Mouse (Mus musculus): Measurements from ENCODE around the gene Fasn.
"Not testable (repeated sequence)": the region's sequence is repeated elsewhere in the genome, so short reads cannot be mapped to it uniquely, and the experiment has no call there.

Gene Fasn

DNA sequence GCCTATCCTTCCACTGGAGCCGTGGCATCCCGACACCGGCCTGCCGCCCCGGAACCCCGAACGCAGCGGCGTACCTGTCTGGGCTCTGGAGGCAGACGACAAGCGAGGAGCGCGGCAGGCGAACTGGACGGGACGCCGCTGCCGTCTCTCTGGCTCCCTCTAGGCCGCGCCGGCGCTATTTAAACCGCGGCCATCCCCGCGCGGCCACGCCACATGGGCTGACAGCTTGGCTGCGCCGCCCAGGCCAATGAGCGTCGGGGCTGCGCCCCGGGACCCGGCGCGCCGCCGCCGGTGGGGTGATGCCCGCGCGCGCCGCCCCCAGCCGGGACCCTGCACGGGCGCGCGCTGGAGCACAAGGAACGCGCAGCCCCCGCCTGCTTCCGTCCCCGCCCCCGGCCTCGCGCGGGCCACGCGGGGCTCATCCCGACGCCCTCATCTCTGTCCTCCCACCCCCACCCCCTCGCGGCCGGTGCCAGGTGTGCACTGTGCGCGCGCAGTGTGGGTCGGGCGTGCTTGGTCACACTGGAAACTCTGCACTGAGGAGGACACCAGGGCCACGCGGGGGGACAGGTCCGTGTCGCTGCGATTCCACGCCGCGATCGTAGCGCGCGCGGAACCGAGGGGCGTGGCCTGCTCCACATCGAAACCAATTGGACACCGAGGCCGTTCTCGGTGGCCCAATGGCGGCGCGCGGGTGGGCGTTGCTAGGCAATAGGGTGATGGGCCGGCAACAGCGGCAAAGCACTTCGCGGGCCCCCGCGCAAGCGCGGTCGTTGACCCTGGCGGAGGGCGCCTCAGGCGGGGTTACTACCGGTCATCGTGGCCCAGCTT is at the start of gene Fasn:
Fasn (minus strand) TSS at position 592 of the 831 bp plus-strand sequence.
- DNase-seq (ENCODE audit: low read depth): peak; percentile 98

DNA sequence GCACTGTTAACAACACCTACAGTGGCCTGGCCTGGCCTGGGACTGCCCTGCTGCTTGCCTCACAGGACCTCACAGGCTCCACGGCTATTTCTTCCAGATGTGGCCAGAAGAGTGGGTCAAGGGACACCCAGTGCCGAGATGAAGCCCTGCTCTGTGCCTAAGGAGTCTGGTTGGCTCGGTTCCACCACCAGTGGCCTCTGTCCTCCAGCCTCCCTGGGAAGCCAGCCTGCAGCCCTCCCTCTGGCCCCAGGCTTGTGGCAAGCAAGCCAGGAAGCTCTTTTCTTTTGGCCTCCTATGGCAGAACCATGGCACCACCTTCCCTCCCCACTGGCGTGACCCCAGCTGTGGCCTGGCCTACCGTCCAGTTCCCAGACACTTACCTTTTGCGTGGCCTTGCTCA is 48.9 kb upstream of the Fasn start:
- peak; percentile 8 for DNase-seq (ENCODE audit: low read depth)

DNA sequence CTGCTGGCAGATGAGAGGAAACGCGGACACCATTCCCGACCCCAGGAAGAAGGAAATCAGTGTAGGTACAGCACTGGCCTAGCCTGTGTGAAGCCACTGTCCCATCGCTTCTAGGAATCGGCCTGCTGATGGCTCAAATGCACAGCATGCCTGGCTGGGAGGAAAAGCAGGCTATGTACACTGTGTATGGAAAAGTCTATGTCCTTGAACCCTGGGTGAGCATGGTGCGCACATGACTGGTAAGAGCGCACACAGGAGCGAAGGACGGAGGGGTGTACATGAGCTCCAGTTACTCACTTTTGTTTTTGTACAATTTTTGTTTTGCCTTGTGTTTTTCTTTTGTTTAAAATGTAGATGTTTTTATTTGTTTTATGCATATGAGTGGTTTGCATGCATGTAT is 47.2 kb upstream of the Fasn start:
- no peak for DNase-seq (ENCODE audit: low read depth)

- DNase-seq (ENCODE audit: low read depth): no peak
Observed at GRCm38 (mm10) chr11:120865816-120866215, 41.5 kb upstream of the Fasn start.

DNA sequence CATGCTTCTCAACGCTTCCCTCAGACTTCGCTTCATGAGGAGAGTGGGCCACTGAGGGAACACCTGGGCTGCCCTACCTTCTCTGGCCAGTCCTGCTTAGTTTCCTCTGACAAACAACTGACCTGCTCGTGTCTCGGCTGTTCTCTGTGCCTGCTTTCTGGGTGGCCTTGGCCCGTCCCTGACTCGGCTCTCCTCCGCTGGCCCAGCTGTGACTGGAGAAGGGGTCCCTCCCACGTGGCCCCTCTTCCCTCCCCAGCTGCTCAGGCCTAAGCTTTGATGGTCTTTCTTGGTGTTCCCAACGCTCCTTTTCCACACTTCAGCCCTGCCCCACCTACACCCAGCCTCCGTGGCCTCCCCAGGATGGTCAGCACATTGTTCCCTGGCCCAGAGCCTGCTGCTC is 38.5 kb upstream of the Fasn start:
- no peak for DNase-seq (ENCODE audit: low read depth)

- not testable (repeated sequence) for DNase-seq (ENCODE audit: low read depth)
Observed at GRCm38 (mm10) chr11:120855938-120856337, 31.6 kb upstream of the Fasn start.

DNA sequence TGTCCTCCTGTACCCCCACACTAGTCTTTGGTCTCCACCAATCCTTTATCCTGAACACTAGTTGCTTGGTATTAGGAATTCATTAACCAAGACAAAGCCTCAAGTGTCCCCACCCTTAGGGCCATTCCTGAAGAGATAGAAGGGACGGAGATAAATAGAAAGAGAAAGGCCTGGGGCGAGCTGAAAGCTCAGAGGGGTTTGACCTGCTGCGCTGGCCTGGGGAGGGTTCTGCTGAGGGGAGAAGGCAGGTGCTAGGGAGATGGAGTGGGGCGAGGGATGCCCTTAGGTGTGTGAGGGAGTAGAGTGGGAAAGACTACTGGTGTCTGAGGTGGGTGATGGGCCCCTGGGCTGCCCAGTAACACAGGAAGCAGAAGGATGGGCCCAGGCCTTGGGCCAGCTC is 29.4 kb upstream of the Fasn start:
- DNase-seq (ENCODE audit: low read depth): no peak

DNA sequence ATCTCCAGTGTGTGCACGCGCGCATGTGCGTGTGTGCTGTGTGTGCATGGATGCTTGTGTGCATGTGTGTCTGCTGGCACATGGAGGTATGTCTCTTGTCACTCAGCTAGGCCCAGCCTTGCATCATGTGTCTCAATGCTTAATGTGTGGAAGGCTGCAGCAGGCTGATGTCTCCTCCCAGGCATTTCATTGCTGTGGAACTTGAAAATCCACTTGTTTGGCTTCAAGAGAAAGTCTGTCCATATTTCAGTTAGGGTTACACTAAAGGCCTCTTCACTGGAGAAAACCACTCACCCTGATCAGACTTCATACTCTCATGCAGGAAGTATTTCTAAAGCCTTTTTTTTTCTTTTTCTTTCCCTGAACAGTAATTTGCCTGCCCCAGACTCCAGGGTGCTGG is 28.8 kb upstream of the Fasn start:
- DNase-seq (ENCODE audit: low read depth): no peak

GRCm38 (mm10) chr11:120852083-120852935 is 28.0 kb upstream of the Fasn start:
- DNase-seq (ENCODE audit: low read depth): peak; percentile 26

DNA sequence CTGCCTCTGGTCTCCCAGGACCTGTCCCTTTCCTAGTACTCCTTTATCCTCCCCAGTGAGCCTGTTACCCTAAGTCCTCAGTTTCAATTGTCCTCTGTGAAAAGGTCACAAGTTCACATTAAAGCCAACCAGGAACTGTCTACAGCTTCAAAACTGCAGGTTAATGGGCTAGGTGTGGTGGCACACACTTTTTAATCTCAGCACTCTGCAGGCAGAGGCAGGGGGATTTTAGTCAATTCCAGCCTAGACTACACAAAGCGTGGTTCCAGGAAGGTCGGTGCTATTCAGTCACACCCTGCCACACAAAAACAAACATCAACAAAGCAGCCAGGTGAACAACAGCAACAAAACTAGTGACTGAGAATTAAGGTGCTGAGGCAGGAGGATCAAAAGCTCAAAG is 27.2 kb upstream of the Fasn start:
- no peak for DNase-seq (ENCODE audit: low read depth)

DNA sequence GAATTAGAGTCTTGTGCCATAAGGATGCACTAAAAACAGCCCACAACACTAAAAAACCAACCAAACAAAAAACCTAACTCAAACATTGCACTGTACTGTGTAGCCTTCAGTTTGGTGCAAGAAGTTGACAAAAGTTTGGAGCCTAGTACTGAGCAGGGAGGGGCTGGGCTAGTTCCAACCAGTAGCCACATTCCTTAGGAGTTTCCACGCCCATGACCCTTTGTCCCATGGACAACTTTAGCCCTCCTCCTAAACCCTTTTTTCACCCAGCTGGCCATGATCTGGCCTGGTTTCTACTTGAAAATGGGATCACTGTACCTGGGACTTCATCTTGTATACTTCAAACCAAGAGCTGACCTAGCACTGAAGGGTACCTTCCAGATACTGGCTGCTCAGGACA is 26.8 kb upstream of the Fasn start:
- peak; percentile 33 for DNase-seq (ENCODE audit: low read depth)

DNA sequence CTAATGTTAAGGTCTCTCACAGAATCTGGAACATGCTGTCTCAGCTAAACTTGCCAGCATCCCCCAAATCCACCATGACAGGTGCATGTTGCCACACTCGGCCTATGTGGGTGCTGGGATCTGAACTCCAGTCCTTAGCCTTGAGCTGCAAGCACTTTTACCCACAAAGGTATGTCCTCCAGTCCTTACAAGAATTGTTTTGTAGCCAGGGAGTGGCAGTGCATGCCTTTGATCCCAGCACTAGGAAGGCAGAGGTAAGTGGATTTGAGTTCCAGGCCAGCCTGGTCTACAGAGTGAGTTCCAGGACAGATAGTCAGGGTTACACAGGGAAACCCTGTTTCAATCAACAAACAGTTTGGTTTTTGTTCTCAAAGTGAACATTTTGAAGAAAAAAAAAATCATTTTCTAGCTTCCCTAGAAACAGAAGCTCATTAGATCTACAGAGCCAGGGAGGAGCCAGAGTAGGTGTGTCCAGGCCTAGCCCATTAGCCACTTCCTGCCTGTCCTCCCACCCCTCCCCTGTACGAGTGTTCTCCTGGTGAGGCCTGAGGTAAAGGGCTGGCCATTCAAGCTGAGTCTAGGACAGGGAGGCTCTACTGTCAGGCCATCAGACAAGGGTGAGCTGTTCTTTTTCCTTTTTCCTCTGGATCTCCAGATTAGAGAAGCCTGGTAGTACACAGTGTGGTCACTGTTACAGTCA is 26.1 kb upstream of the Fasn start:
- peak; percentile 9 for DNase-seq (ENCODE audit: low read depth)

DNA sequence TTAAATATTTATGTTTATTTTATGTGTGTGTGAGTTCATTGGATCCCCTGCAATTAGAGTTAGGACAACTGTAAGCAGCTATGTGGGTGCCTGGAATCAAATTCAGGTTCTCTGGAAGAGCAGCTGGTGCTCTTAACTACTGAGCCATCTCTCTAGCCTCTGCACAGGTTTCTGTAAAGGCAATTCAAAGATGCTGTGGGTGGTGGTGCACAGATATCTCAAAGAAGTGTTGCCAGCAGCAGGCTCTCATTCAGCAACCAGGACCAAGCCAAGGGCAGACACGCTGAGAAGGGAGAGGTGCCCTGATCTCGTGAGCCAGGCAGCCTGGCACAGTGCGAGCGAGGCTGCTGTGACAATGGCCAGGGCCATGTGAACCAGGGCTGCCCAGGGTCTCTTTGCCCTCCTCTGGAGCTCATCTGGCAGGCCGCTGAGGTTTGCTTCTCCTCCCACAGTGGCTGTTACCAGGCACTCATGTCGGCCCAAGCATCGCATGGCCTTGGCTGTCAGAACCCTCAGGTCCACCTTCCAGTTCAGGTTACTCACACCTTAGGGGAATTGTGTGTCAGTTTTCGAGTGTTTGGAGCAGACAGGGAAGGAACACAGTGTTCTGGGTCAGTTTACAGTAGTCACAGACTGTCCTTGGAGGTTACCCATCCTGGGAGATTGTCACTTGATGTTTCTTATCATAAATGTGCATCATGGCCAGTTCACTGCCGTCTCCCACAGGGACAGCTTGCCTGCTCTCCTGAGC is 22.6 kb upstream of the Fasn start:
- DNase-seq (ENCODE audit: low read depth): no peak

- DNase-seq (ENCODE audit: low read depth): no peak
Observed at GRCm38 (mm10) chr11:120844329-120844728, 20.0 kb upstream of the Fasn start.

DNA sequence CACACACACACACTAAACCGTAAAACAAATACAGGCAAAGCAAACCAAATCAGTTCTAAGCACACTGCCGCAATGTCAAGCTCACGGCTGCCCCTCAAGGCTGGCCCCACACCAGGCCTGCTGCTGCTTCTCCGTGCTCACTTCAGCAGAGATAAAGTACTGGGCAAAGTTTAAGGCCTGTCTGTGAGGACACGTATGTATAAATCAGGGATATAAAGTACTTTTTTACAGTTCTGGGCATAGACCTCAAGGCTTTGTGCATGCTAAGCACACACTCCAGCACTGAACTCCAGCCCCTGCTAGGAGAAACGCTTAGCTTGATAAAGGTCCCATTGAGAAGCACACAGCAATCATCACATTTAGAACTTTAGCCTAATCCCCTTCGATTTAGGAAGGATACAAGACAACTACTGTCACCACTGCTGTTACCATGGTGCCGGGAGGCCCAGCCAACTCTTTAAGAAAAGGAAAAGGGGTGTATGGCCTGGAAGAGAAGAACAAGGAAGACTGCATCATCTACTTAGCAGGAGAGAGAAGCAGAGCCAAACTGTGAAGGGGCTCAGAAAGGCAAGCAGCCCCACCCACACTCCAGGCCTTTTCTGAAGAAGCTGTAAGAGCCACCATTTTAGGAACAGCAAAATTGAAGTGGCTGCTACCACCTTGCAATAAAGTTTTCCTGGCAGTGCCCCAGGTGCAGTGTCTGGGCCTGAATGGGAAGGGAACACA is 9.4 kb upstream of the Fasn start:
- no peak for DNase-seq (ENCODE audit: low read depth)

GRCm38 (mm10) chr11:120832962-120833361 is 8.6 kb upstream of the Fasn start:
- DNase-seq (ENCODE audit: low read depth): not testable (repeated sequence)

DNA sequence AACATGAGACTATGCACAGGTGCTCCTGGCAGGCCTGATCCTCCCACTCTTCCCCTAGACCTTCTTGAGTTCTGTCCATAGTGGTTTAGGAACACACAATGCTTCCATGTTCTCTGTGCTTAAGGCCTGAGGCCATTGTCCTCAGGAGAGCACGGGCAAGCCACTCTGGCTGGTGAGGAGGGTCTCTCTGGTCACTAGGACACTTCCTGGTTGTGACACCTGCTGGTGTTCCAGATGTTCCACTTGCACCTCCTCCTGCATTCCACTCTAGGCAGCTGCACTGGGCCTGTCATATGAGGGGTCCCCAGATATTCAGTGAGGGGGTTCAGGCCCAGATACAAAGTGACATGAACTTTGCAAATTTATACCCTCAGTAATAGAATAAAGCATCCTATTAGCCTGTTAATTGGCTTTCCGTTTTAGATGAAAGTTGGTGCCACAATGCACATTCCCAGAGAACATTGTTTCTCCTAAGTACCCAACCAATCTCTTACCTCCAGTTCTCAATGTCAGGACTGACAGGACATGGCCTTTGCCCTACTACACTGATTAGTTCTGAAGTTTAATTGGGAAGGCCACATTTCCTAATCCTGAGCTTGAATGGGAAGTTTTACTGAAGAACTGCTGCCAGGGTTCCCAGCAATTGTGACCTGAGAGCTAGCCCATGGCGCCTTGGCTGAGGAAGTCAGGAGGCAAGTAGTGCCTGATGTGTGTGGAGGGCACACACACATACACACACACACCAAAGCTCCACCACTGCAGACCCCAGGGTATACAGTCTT is 7.5 kb upstream of the Fasn start:
- no peak for DNase-seq (ENCODE audit: low read depth)

- DNase-seq (ENCODE audit: low read depth): no peak
Observed at GRCm38 (mm10) chr11:120830686-120831085, 6.3 kb upstream of the Fasn start.

DNA sequence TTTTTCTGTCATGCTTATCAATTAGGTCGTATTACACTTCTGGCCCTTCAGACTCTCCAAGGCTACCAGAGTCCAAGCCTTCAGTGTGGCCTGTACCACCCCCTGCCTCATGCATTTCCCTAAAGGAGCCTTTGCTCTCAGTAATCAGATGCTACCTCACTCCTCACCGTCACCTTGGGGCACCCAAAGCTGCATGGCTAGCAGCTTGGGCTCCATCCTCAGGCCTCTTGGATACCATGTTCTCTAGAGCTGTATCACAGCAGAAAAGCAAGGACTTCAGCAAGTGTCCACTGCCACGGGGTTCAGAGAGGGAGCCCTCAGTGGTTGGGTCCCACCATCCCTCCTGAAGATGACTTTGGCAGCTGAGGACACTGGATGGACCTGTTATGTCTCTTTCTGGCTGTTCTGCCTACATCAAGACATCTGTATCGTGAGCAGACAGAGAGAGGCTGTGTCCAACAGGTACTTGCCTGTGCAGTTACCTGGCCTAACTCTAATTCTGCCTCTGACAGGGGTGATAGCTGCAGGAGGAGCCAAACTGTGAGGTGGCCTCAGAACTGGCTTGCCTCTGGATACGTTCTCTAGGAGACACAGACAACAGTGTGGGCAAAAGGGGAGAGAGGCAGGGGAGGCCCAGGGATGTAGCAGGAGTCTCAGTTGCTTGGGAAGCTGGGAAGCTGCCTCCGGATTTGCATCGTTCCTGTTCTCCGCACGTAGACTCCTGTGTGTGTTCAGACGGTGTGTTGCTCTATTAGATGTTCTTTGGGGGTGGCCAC is 5.6 kb upstream of the Fasn start:
- DNase-seq (ENCODE audit: low read depth): no peak

DNA sequence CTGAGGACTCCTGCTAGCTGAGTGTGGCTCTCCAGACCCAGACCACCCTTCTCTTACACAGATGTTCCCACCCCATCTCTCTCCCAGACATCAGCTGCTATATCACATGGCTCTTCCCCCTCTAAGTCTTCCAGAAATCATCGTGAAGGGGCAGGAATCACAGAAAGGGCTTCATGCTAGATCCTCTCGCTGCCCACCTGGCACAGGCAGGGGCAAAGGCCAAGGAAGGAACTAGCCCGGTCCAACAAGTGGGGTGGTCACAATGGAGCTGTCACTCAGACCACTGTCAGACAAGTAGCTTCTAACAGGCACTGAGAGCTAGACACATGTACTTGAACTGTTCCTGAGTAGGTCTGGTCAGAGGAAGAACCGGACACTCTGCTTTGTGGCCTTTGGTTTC is 4.1 kb upstream of the Fasn start:
- DNase-seq (ENCODE audit: low read depth): no peak

All from NIH3T3 (cell line).